Mouse (Mus musculus) T-helper 2 cell (primary cell): ENCODE measurements around the gene Zfp523.

ENCODE experiments used
- in situ Hi-C: fragments of 300-600 bp; cut with MboI, MseI; formaldehyde crosslinking; loops from one replicate; pipeline ENCODE4 v1.15.1; 2025; ENCODE audit warnings: high pct_unique_total_duplicates

The Zfp523 gene

GRCm38 (mm10) chr17:28160361-28160760 is 16.6 kb upstream of the Zfp523 start:
- in situ Hi-C loops: loop anchor here (5.0 kb wide), 1 partner anchor 78 kb away; the partner anchor contains the start of gene Tcp11

GRCm38 (mm10) chr17:28161310-28161881 is 15.5 kb upstream of the Zfp523 start:
- in situ Hi-C loops: loop anchor here (5.0 kb wide), 1 partner anchor 79 kb away; the partner anchor contains the start of gene Tcp11

DNA sequence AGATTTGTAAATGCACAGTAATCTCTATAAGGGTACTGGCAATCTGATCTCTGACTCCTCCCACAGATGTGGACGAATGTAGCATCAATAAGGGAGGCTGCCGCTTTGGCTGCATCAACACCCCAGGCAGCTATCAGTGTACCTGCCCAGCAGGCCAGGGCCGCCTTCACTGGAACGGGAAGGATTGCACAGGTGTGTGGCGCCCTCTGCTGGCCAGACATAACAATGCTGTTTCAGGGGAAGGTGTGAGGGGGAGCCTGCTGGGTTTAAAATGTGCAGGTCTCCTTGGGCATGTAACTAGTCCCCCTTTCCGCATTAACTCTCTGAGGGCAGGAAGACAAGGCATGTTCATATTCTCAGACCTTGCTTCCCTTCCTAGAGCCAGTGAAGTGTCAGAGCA is 13.3 kb upstream of the Zfp523 start:
- in situ Hi-C loops: loop anchor here (5.0 kb wide), 1 partner anchor 81 kb away; the partner anchor contains the start of gene Tcp11

DNA sequence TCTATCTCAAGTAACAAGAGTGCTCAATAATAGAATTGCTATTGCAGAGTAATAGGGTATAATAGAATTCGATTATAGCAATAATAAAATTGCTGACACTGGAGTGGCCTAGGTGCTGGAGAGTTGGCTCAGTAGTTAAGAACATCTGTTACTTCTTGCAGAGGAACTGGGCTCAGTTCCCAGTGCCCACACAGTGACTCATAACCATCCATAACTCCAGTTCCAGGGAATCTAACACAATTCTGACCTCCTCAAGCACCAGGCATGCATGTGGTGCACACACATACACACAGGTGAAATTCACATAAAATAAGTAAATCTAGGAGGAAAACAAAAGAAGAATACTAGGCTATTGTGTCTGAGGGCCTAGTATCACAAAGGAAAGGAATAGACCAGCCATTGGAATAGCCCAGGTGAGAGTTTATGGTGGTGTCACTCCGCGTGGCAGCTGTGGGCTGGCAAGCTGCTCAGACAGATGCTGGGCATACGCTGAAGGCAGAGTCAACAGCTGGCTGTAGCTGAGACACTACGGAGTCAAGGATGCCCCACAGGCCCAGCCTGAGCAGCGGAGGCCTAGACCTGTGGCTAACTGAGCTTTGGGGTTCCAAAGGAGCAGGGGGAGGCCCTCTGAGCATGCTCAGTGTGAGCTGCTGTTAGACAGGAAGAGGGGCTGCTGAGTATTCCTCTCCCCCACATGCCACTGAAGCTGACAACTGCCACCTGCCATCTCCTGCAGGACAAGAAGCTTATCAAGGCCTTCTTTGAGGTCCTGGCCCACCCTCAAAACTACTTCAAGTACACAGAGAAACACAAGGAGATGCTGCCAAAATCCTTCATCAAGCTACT is 6.2 kb upstream of the Zfp523 start:
- in situ Hi-C loops: no loop called here

GRCm38 (mm10) chr17:28172690-28173089 is 4.2 kb upstream of the Zfp523 start:
- in situ Hi-C loops: no loop called here

GRCm38 (mm10) chr17:28177540-28178046 is 664 bp downstream of the Zfp523 start:
- in situ Hi-C loops: no loop called here

GRCm38 (mm10) chr17:28180331-28180730 is 3.4 kb downstream of the Zfp523 start:
- in situ Hi-C loops: no loop called here

GRCm38 (mm10) chr17:28180783-28181544 is 4.0 kb downstream of the Zfp523 start:
- in situ Hi-C loops: no loop called here

DNA sequence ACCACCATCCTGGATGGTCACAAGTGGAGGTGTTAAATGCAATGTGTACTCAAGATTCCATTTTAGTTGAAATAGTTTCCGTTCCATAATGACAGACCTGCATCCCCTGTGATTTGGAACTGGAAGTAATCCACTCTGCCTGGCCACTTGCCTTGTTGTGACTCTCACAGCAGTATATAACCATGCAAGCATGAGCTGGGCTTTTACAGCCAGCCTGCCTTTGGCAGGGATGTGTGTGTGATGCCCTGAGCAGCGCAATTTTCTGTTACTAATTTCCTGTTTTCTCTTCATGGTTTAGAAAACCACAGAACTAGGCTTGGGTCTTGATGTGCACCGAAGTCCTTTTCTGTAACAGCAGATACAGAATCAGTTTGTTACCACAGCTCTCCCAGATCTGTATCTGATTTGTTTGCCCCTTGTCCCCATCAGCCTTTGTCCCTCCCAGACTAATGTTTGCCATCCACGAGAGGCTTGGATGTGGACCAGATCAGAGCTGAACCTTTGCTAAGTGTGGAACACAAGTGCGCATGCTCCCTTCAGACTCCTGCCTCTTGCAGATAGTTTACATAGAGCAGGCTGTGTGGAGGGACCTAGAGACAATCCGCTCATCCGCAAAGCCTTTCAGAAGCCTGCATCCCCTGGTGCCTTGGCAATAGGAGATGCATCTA is 8.2 kb downstream of the Zfp523 start:
- in situ Hi-C loops: no loop called here

DNA sequence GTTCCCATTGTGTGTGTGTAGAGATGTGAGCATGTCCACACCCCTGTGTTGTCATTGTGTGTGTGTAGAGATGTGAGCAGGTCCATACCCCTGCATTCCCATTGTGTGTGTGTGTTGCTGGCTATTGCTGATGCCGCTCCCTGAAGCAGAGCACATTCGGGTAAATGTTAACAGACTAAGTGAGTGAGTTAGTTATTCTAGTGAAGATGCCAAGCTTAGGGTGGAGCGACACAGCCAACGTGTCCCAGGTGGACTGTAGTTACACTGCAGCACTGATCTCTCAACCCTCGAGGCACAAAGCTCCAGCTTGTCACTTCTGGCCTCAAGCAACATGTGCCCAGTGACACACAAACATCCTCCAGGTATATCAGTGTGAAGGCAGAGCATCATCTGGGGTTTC is 11.4 kb downstream of the Zfp523 start:
- in situ Hi-C loops: no loop called here

DNA sequence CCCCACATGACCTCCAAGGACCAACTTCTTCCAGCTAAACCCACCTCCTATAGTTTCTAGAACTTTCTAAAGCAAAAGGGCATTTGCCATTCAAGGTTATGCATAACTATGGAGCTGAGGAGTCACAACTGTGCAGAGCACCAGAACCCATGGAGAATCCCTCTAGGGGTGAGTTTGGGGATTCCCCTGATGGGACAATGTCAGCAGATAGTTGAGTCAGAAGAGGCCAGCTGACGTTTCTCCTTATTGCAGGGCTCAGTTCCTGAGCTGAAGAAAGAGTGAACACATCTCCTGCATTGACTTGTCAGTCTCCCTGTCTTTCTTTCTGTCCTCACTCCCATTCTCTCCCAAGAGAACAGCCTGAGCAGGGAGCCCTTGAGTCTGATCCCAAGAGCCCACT is 15.8 kb downstream of the Zfp523 start:
- in situ Hi-C loops: loop anchor here (10.0 kb wide), 1 partner anchor 972 kb away; no protein-coding TSS in a partner anchor

DNA sequence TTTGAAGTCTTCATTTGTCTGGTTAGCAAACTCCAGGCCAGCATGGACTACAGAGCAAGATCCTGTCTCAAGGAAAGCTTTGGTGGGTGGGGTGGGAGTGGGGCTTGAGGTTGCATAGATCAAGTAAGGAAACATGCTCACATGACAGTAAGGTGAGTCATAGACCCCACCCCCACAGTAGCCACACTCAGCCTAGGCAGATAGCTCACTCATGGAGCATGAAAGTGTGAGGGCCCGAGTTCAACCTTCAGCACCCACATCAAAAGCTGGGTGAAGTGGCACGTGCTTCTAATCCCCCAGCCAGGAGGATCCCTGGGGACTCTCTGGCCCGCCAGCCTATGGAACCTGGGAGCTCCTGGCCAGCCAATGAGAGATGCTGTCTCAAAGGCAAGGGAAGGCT is 16.6 kb downstream of the Zfp523 start:
- in situ Hi-C loops: loop anchor here (10.0 kb wide), 1 partner anchor 971 kb away; no protein-coding TSS in a partner anchor

DNA sequence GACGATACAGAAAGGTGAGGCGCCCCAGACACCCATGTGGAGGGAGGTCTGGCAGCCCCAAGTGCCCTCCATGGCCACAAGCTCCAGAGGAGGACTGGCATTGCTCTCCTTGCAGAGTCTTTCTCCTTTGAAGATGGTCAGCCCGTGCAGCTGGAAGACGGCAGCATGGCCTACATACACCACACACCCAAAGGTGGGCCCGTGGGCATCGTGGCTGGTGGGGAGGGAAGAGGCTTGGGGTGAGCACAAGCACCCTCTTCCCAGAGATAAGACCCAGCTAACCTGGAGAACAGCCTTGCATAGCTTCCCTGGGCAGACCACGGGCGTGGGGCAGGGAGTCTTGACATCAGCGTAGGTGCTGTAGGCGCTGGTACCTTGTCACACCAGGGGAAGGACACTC is 18.1 kb downstream of the Zfp523 start:
- in situ Hi-C loops: loop anchor here (10.0 kb wide), 1 partner anchor 970 kb away; no protein-coding TSS in a partner anchor

DNA sequence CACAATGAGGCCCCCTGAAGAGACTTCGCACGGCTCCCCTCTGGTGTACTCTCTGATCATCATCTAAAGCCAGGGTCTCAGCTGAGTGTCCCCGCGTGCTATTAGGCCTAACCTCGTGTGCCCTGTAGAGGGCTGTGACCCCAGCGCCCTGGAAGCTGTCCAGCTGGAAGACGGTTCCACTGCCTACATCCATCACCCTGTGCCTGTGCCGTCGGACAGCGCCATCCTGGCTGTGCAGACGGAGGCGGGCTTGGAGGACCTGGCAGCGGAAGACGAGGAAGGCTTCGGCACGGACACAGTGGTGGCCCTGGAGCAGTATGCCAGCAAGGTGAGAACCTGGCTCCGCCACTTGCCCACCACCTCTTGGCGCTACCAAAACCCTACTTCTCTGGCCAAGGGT is 20.7 kb downstream of the Zfp523 start:
- in situ Hi-C loops: loop anchor here (10.0 kb wide), 1 partner anchor 967 kb away; no protein-coding TSS in a partner anchor

DNA sequence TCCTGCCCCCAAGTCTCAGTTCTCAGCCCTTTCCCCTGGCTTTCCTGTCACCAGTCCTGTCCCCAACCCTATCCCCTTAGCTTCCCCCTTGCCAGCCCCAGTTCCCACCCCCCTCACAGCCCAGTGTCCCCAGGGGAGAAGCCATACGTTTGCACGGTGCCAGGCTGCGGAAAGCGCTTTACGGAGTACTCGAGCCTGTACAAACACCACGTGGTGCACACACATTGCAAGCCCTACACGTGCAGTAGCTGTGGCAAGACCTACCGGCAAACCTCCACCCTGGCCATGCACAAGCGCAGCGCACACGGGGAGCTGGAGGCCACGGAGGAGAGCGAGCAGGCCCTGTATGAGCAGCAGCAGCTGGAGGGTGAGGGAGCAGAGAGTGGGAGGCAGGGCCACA is 25.1 kb downstream of the Zfp523 start:
- in situ Hi-C loops: no loop called here

- in situ Hi-C loops: no loop called here
Measured at GRCm38 (mm10) chr17:28204052-28204720, 27.3 kb downstream of the Zfp523 start.

- in situ Hi-C loops: no loop called here
Measured at GRCm38 (mm10) chr17:28205443-28205842, 28.5 kb downstream of the Zfp523 start.

DNA sequence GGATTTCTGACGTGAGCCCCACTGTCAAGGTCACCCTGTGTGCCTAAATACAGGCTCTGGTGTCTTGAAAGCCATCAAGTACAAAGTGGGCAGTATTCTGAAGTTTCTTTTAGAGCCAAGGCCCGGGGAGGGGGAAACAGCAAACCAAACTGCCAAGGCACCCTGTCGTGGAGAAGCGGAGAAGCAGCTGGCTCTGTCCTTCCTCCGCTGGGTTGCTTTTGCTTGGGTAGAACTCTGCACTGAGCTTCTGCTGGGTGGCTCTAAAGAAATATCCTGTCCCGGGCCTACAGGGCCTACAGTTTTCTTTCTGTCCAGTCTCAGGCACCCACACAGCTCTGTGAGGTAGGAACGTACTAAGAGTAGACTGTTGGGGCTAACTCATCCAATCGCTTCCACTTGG is 30.2 kb downstream of the Zfp523 start:
- in situ Hi-C loops: no loop called here

- in situ Hi-C loops: no loop called here
Measured at GRCm38 (mm10) chr17:28207591-28208313, 30.8 kb downstream of the Zfp523 start, which contains the start of gene Def6. Def6 (plus strand) TSS chr17:28207778.

DNA sequence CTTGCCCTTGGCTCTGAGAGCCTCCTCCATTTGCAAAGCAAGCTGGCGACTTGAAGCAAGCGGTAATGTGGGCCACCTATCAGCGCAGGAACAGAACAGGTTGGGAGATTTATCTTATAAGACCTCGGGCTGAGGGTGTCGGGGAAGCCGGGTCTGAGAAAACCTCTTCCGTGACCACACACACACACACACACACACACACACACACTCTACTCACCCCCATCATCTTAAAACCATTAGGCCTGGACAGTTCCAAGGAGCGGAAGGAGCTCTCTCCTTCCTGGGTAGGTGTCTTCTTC is 31.3 kb downstream of the Zfp523 start:
- in situ Hi-C loops: no loop called here
